12 mouse cellular contexts compared by ENCODE assay signal in genomic region chr10:80312586-80313504, GRCm38 (mm10). TPM values are rescaled to one million over a fixed set of nuclear protein-coding genes. Genes with fewer than 3 reads are reported as not detected.
DNase-seq lines count a peak whose midpoint lies in the region; ATAC-seq lines count a peak whose summit lies in the region.
"Had no signal": no experiment of that assay in that cellular context is flagged by ENCODE, and none has a peak within 500 bp of the region (broad histone marks: within the 10 kb centered on the region; RNA-seq: fewer than 3 reads in every experiment).

No protein-coding gene starts in this region.

- H3K4me3 ChIP-seq in kidney, embryonic 15.5 days (replicated peaks) = no peak overlapping the region
- H3K4me3 ChIP-seq in limb, embryonic 13.5 days = no peak overlapping the region
- H3K4me3 ChIP-seq: erythroblast, embryonic 14.5 days had no signal

- peak; percentile 65 for DNase-seq in cerebellum, adult 11-12 months
- no peak for DNase-seq in cerebellum, adult 11 months
- DNase-seq in kidney, postnatal 14 days = no peak
- peak; percentile 26 for DNase-seq in right cerebral cortex, postnatal 4 days
- no peak for DNase-seq in right cerebral cortex, postnatal 10 days (ENCODE audit: low spot score in 2 of 2)
- DNase-seq in embryo, embryonic 10 days (ENCODE audit: low spot score) = no peak
- DNase-seq: adrenal gland, postnatal 36 days; right cerebral cortex, adult 18-20 months had no signal

- no peaks in the 10 kb centered on the region for H3K9me3 ChIP-seq in kidney, embryonic 15.5 days (replicated peaks)
- no peaks in the 10 kb centered on the region for H3K9me3 ChIP-seq in limb, embryonic 13.5 days

- peak overlapping the region; percentile 6; the same call in 1 of the 2 replicates for H3K4me2 ChIP-seq in kidney, embryonic 15.5 days
- no peak overlapping the region for H3K4me2 ChIP-seq in limb, embryonic 13.5 days (replicated peaks)
- H3K4me2 ChIP-seq: lung, embryonic 14.5 days had no signal

- 64% methylated on average over 54 of the region's 54 CpGs for WGBS in kidney, embryonic 15.5 days
- 64% methylated on average over 54 of the region's 54 CpGs for WGBS in limb, embryonic 13.5 days

- no peak overlapping the region for H3K9ac ChIP-seq in kidney, embryonic 15.5 days
- H3K9ac ChIP-seq in limb, embryonic 13.5 days = 0 out of 2 replicates have a peak overlapping the region, but pooled peaks have one; percentile 35
- H3K9ac ChIP-seq: lung, embryonic 14.5 days had no signal

- peaks cover 80% of the 10 kb centered on the region for H3K27me3 ChIP-seq in kidney, embryonic 15.5 days
- H3K27me3 ChIP-seq in limb, embryonic 13.5 days = peaks cover 95% of the 10 kb centered on the region

- no peak overlapping the region for H3K27ac ChIP-seq in kidney, embryonic 15.5 days
- no peak overlapping the region for H3K27ac ChIP-seq in limb, embryonic 13.5 days

- no peak for ATAC-seq in kidney, embryonic 15.5 days (replicated peaks; ENCODE audit: low FRiP score)
- no peak for ATAC-seq in limb, embryonic 13.5 days (ENCODE audit: low FRiP score, low read depth)

- peaks cover 3% of the 10 kb centered on the region; the same call in 1 of the 2 replicates for H3K36me3 ChIP-seq in kidney, embryonic 15.5 days
- H3K36me3 ChIP-seq in limb, embryonic 13.5 days = peaks cover 7% of the 10 kb centered on the region

- H3K4me1 ChIP-seq in kidney, embryonic 15.5 days = peaks cover 26% of the 10 kb centered on the region
- no peaks in the 10 kb centered on the region for H3K4me1 ChIP-seq in limb, embryonic 13.5 days

RNA-seq across cellular contexts. Expression of gene 2310011J03Rik, which starts 7.5 kb away (rescaled TPM):
- polyA plus RNA-seq in kidney, embryonic 15.5 days (2015; fragmentation: Nextera tagmentation; extraction: Ambion mirVana) = 49.5 and 52.7 TPM in 2 replicates
- polyA plus RNA-seq in limb, embryonic 13.5 days (2015; fragmentation: Nextera tagmentation; extraction: Ambion mirVana) = 50.7 and 51.2 TPM in 2 replicates

RNA-seq across cellular contexts. Expression of gene Pcsk4, which starts 16.5 kb away (rescaled TPM):
- polyA plus RNA-seq in kidney, embryonic 15.5 days (2015; fragmentation: Nextera tagmentation; extraction: Ambion mirVana) = 5.8 and 9.1 TPM in 2 replicates
- polyA plus RNA-seq in limb, embryonic 13.5 days (2015; fragmentation: Nextera tagmentation; extraction: Ambion mirVana) = 4.8 and 6.5 TPM in 2 replicates

RNA-seq across cellular contexts. Expression of gene Reep6, which starts 16.9 kb away (rescaled TPM):
- 8.4 and 10.5 TPM in 2 replicates for polyA plus RNA-seq in kidney, embryonic 15.5 days (2015; fragmentation: Nextera tagmentation; extraction: Ambion mirVana)
- polyA plus RNA-seq in limb, embryonic 13.5 days (2015; fragmentation: Nextera tagmentation; extraction: Ambion mirVana) = 6.1 and 6.3 TPM in 2 replicates

RNA-seq across cellular contexts. Expression of gene Apc2, which starts 17.1 kb away (rescaled TPM):
- 1.6 and 2.4 TPM in 2 replicates for polyA plus RNA-seq in kidney, embryonic 15.5 days (2015; fragmentation: Nextera tagmentation; extraction: Ambion mirVana)
- polyA plus RNA-seq in limb, embryonic 13.5 days (2015; fragmentation: Nextera tagmentation; extraction: Ambion mirVana) = 3.3 and 3.8 TPM in 2 replicates
- polyA plus RNA-seq: erythroblast, embryonic 14.5 days had no signal

RNA-seq across cellular contexts. Expression of gene Rps15, which starts 20.6 kb away (rescaled TPM):
- 1,002 and 1,019 TPM in 2 replicates for polyA plus RNA-seq in kidney, embryonic 15.5 days (2015; fragmentation: Nextera tagmentation; extraction: Ambion mirVana)
- 908 and 936 TPM in 2 replicates for polyA plus RNA-seq in limb, embryonic 13.5 days (2015; fragmentation: Nextera tagmentation; extraction: Ambion mirVana)

Comparison
In these comparisons a context has a peak if more than half of its experiments do, and no peak if none do; other contexts are left out.
1. DNase-seq: peak in cerebellum, adult 11-12 months (single experiment) and right cerebral cortex, postnatal 4 days (single experiment); none in cerebellum, adult 11 months (single experiment), kidney, postnatal 14 days (single experiment), right cerebral cortex, postnatal 10 days (0 of 2) and embryo, embryonic 10 days (single experiment).